Mouse (Mus musculus) lung, postnatal 0 days (tissue): ENCODE results near the gene Srcin1.

ENCODE experiments used
- CTCF ChIP-seq: IDR thresholded peaks from 2 replicates; pipeline ENCODE4 v1.5.1; 2016; ENCODE audit warnings: antibody characterized with exemption, mild to moderate bottlenecking
- EP300 ChIP-seq: IDR thresholded peaks from 2 replicates; pipeline ENCODE4 v1.6.1; 2016; ENCODE audit warnings: antibody characterized with exemption, mild to moderate bottlenecking, control low read depth

- TF ChIP-seq CTCF = no peak
- TF ChIP-seq EP300 = no peak
These were observed 18.1 kb downstream of the Srcin1 start for GRCm38 (mm10) chr11:97557885-97558284.
